Mouse (Mus musculus) forebrain, postnatal 0 days (tissue): Measurements from ENCODE around the gene Nos3. TPM values are rescaled to one million over a fixed set of nuclear protein-coding genes. Genes with fewer than 3 reads are reported as not detected.

ENCODE experiments used
- ATAC-seq: fragments of 200-750 bp; cut with Nextera tagmentation; 2 replicates; pipeline ENCODE4 v1.8.0; 2017; ENCODE audit warnings: mild to moderate bottlenecking, moderate library complexity
- DNase-seq: peaks from one replicate; pipeline ENCODE4 v3.0.0-alpha.2; 2015
- H3K27ac ChIP-seq: fragments of 300-500 bp; sonication (generic); 2 replicates; pipeline ENCODE4 v1.5.1; 2014; ENCODE audit warnings: low read depth, mild to moderate bottlenecking, antibody characterized with exemption, low read length, moderate library complexity, mixed read lengths
- H3K27me3 ChIP-seq: fragments of 300-500 bp; sonication (generic); 2 replicates; pipeline ENCODE4 v1.6.1; 2014; ENCODE audit warnings: mild to moderate bottlenecking, low read length, mixed read lengths; ENCODE audit not compliant: insufficient read depth
- H3K36me3 ChIP-seq: fragments of 300-500 bp; sonication (generic); 2 replicates; pipeline ENCODE4 v1.6.1; 2014; ENCODE audit warnings: mild to moderate bottlenecking, moderate library complexity; ENCODE audit not compliant: insufficient read depth
- H3K4me1 ChIP-seq: fragments of 300-500 bp; sonication (generic); 2 replicates; pipeline ENCODE4 v1.6.1; 2014; ENCODE audit warnings: antibody characterized with exemption; ENCODE audit not compliant: insufficient read depth
- H3K4me2 ChIP-seq: fragments of 300-500 bp; sonication (generic); 2 replicates; pipeline ENCODE4 v1.6.1; 2014; ENCODE audit warnings: low read depth, mild to moderate bottlenecking, moderate library complexity
- H3K4me3 ChIP-seq: fragments of 300-500 bp; sonication (generic); 2 replicates; pipeline ENCODE4 v1.5.1; 2014; ENCODE audit warnings: low read depth, low read length, mixed read lengths
- H3K9ac ChIP-seq: fragments of 300-500 bp; sonication (generic); 2 replicates; pipeline ENCODE4 v1.6.1; 2014; ENCODE audit warnings: mild to moderate bottlenecking
- H3K9me3 ChIP-seq: fragments of 300-500 bp; sonication (generic); 2 replicates; pipeline ENCODE4 v1.6.1; 2016; ENCODE audit warnings: low read length
- CTCF ChIP-seq: sonication (generic); IDR thresholded peaks from 2 replicates; pipeline ENCODE4 v1.5.1; 2016; ENCODE audit warnings: antibody characterized with exemption, control low read depth, low read depth
- WGBS: fragments of 180-500 bp; shearing (Covaris S2); extraction: QIAGEN DNeasy Blood & Tissue Kit; methylation state at CpG from one replicate; pipeline ENCODE4 v1.1.7; 2014; 5-methylcytosine and 5-hydroxymethylcytosine counted together
- polyA plus RNA-seq: library from polyadenylated mRNA; unstranded; fragments of >200 nt; fragmentation: Nextera tagmentation; extraction: Ambion mirVana; gene quantifications from 2 replicates; pipeline ENCODE4 v1.2.1, GENCODE M21; 2015
- total RNA-seq: library from RNA; depleted of rRNA; stranded (reverse); fragments of >200 nt; gene quantifications from 2 replicates; pipeline ENCODE4 v1.2.3, GENCODE M21; 2014

Nos3 gene
- total and polyA plus RNA-seq, 2 experiments from 2014 or later, result 6.8 to 8.3 TPM

DNA sequence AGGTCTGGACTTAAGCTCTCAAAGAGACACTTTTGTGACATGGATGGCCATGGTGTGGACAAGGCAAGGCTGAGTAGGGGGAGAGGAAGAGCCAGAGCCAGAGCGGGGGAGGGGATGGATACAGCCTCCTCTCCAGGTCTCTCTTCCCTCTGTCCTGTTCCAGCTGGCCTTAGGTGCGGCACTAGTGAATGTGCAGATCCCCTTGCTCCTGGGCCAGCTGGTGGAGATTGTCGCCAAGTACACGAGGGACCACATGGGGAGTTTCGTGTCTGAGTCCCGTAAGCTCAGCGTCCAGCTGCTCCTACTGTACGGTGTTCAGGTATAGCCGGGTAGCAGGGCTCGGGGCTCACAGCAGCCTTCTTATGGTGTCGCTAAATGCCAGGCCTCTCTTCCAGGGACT is 35.8 kb downstream of the Nos3 start:
- DNase-seq (no peak), ATAC-seq (no peak)
- Histone ChIP-seq H3K4me1 (no peaks in the 10 kb centered on the region), H3K9me3 (no peaks in the 10 kb centered on the region), H3K9ac (no peak overlapping the region), H3K4me3 (no peak overlapping the region), H3K4me2 (no peak overlapping the region), H3K36me3 (peaks cover 33% of the 10 kb centered on the region), H3K27ac (no peak overlapping the region), H3K27me3 (no peaks in the 10 kb centered on the region)
- 86% methylated on average over 11 of the region's 11 CpGs for WGBS
- TF ChIP-seq CTCF, result no peak

DNA sequence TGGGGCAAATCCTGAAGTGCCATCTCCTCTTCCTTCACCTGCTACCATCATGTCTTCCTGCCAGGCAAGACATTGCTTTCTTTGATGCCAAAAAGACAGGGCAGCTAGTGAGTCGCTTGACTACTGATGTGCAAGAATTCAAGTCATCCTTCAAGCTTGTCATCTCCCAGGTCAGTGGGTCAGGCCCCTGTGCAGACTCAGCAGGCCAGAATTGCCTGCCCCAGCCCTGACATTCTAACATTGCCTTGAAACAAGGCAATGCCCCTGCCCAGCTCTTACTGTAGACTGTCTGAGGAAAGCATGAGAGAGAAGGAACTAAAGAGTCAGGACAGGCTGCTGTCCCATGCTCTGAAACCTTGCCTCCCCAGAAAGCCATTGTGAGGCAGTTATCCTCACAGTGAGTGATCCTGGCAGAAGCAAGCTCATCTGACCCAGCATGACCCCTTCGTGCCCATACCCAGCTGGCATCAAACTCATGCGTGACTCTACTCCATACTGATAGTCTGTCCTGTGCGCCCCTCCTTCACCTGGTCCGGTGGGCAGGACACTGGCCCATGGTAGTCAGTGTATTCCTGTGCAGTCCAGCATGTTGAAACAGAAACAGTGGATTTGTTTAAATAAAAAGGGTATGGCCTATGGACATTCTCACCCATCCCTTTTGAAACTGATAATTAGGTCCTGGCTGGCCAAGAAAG is 36.4 kb downstream of the Nos3 start:
- no peak overlapping the region for H3K9ac ChIP-seq
- H3K27ac ChIP-seq, result no peak overlapping the region
- H3K4me2 ChIP-seq, result no peak overlapping the region
- TF ChIP-seq CTCF, result no peak
- no peak for ATAC-seq
- peaks cover 39% of the 10 kb centered on the region for H3K36me3 ChIP-seq
- 93% methylated on average over 5 of the region's 5 CpGs for WGBS
- H3K9me3 ChIP-seq, result no peaks in the 10 kb centered on the region
- no peaks in the 10 kb centered on the region for H3K4me1 ChIP-seq
- H3K27me3 ChIP-seq, result no peaks in the 10 kb centered on the region
- no peak for DNase-seq
- H3K4me3 ChIP-seq, result no peak overlapping the region

- DNase-seq (no peak), ATAC-seq (peak; percentile 28; the same call in 1 of the 2 replicates)
- H3K9me3 ChIP-seq, result no peaks in the 10 kb centered on the region
- no peak overlapping the region for H3K9ac ChIP-seq
- H3K36me3 ChIP-seq, result peaks cover 48% of the 10 kb centered on the region
- TF ChIP-seq CTCF, result no peak
- no peaks in the 10 kb centered on the region for H3K27me3 ChIP-seq
- no peaks in the 10 kb centered on the region for H3K4me1 ChIP-seq
- H3K4me2 ChIP-seq, result no peak overlapping the region
- H3K27ac ChIP-seq, result no peak overlapping the region
- H3K4me3 ChIP-seq, result no peak overlapping the region
- WGBS, result 60% methylated on average over 9 of the region's 9 CpGs
Measured at GRCm38 (mm10) chr5:24401969-24402368, 37.4 kb downstream of the Nos3 start.

DNA sequence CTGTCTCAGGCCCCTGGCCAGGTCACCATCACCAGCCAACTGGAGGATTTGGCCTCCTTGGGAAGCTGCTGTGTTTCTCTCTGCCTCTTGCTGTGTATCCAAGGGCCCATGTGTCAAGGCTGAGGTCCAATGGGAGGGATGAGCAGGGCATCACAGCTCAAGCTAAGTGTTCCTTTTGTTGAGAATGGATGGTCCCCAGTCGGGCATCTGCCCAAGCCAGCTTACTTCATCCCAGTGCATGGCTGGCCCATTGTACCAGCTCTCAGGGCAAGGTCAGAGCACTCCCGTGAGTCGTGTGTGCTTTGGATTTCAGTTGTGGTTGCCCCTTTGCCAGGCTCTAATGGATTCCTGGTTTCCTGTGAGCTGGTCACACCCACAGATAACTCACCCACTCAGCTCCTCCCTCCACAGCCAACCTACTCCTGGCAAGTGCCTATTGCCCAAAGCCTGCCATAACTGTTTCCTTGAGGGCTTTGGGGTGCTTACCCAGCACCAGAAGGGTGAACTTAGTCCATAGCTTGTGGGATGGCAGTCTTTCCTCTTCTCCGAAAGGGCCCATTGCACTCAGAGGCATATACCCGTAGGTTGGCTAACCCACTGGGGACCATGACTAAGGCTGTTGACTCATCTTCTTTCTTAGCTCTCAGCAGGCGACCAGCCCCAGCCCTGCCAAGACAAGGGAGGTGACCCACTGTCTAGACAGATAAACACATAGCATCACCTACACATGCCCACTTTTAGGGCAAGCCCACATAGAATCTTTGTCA is 40.2 kb downstream of the Nos3 start:
- no peak overlapping the region for H3K4me2 ChIP-seq
- WGBS, result 84% methylated on average over 6 of the region's 6 CpGs
- no peak for DNase-seq
- no peaks in the 10 kb centered on the region for H3K9me3 ChIP-seq
- no peak for TF ChIP-seq CTCF
- ATAC-seq, result no peak
- no peak overlapping the region for H3K27ac ChIP-seq
- peaks cover 60% of the 10 kb centered on the region for H3K36me3 ChIP-seq
- no peaks in the 10 kb centered on the region for H3K4me1 ChIP-seq
- H3K4me3 ChIP-seq, result no peak overlapping the region
- no peaks in the 10 kb centered on the region for H3K27me3 ChIP-seq
- no peak overlapping the region for H3K9ac ChIP-seq

DNA sequence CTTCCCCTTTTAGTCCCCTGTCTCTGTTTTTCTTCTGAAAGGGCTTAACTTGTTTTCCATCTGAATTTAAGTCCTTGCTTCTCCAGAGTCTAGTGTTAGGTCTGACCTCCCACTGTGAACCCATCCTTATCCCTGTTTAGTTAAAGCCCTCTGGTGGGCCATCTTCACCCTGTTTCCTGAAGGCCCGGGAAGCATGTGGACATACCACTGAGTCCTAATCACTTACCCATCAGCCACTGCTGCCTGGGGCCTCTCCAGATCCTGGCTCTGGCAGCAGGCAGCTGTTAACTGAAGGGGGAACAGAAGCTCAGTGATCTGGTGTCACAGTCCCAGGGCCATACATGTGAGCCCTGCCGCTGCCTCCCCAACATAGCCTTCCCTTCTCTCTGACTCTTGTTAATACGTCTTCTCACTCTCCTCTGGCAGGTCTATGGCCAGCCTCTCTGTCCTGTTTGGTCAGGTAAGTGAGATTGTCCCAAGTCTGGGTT is 40.8 kb downstream of the Nos3 start:
- no peak overlapping the region for H3K9ac ChIP-seq
- no peak for TF ChIP-seq CTCF
- 74% methylated on average over 3 of the region's 3 CpGs for whole genome bisulfite sequencing
- no peak overlapping the region for H3K4me3 ChIP-seq
- no peaks in the 10 kb centered on the region for H3K9me3 ChIP-seq
- no peaks in the 10 kb centered on the region for H3K27me3 ChIP-seq
- H3K27ac ChIP-seq, result no peak overlapping the region
- no peak for ATAC-seq
- H3K36me3 ChIP-seq, result peaks cover 61% of the 10 kb centered on the region
- no peak overlapping the region for H3K4me2 ChIP-seq
- no peaks in the 10 kb centered on the region for H3K4me1 ChIP-seq
- no peak for DNase-seq

GRCm38 (mm10) chr5:24408651-24409050 is 44.0 kb downstream of the Nos3 start:
- Histone ChIP-seq H3K27me3 (no peaks in the 10 kb centered on the region), H3K9me3 (no peaks in the 10 kb centered on the region), H3K4me3 (no peak overlapping the region), H3K27ac (no peak overlapping the region), H3K9ac (no peak overlapping the region), H3K36me3 (peaks cover 41% of the 10 kb centered on the region), H3K4me1 (no peaks in the 10 kb centered on the region), H3K4me2 (no peak overlapping the region)
- DNase-seq (no peak), ATAC-seq (no peak)
- 77% methylated on average over 13 of the region's 13 CpGs for WGBS
- no peak for TF ChIP-seq CTCF

- Histone ChIP-seq H3K9me3 (no peaks in the 10 kb centered on the region), H3K9ac (no peak overlapping the region), H3K4me3 (no peak overlapping the region), H3K4me2 (no peak overlapping the region), H3K4me1 (no peaks in the 10 kb centered on the region), H3K27me3 (no peaks in the 10 kb centered on the region), H3K36me3 (peaks cover 33% of the 10 kb centered on the region), H3K27ac (no peak overlapping the region)
- DNase-seq, result no peak
- ATAC-seq, result no peak
- TF ChIP-seq CTCF, result no peak
- WGBS, result 68% methylated on average over 2 of the region's 2 CpGs
Measured at GRCm38 (mm10) chr5:24409466-24409865, 44.9 kb downstream of the Nos3 start.
